Mouse (Mus musculus): Measurements from ENCODE around the gene Sytl3. TPM values are rescaled to one million over a fixed set of nuclear protein-coding genes. Genes with fewer than 3 reads are reported as not detected.

The Sytl3 gene
- polyA plus RNA-seq, 1 experiment from 2014 or later: 0.90 TPM

Other genes starting within 250 kb of the Sytl3 start
- gene Dynlt1b, start 229.0 kb upstream of the Sytl3 start, polyA plus RNA-seq (2015; fragmentation: Nextera tagmentation; extraction: Ambion mirVana): 525 and 538 TPM in 2 replicates
- 36.8 and 46.7 TPM in 2 replicates for gene Dynlt1c, start 57.4 kb upstream of the Sytl3 start, polyA plus RNA-seq (2015; fragmentation: Nextera tagmentation; extraction: Ambion mirVana)
- gene Dynlt1f, start 3.2 kb upstream of the Sytl3 start, polyA plus RNA-seq (2015; fragmentation: Nextera tagmentation; extraction: Ambion mirVana): 258 and 269 TPM in 2 replicates
- gene Ezr, start 123.7 kb downstream of the Sytl3 start, polyA plus RNA-seq (2015; fragmentation: Nextera tagmentation; extraction: Ambion mirVana): 154 and 168 TPM in 2 replicates

All from lung, embryonic 16.5 days (tissue).